Mouse (Mus musculus): Measurements from ENCODE around the gene Nsun6. TPM values are rescaled to one million over a fixed set of nuclear protein-coding genes. Genes with fewer than 3 reads are reported as not detected.

Gene Nsun6
- total RNA-seq, 2 experiments from 2014 or later, result 7.9 to 11.7 TPM

DNA sequence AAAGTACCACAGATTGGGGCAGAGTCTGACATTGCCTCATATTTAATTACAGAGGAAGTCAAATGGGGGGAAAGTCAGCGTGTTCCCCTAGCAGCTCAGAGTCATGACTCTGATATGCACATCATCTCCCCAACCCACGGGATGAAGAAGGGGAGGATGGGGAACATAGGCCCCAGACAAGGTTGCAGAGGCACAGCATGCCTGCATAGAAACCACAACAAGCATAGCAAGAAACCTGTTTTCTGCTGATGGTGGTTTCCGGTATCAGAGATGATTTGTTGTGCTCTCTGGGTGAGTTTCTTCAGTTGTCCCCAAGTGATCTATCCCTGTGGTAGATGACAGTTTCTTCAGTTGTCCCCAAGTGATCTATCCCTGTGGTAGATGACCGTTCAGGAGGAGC, 62.3 kb downstream of the Nsun6 start:
- DNase-seq, result no peak

- DNase-seq, result no peak
Observed at GRCm38 (mm10) chr2:14989350-14989749, 65.5 kb downstream of the Nsun6 start.

GRCm38 (mm10) chr2:14988451-14988850, 66.4 kb downstream of the Nsun6 start:
- no peak for DNase-seq

DNA sequence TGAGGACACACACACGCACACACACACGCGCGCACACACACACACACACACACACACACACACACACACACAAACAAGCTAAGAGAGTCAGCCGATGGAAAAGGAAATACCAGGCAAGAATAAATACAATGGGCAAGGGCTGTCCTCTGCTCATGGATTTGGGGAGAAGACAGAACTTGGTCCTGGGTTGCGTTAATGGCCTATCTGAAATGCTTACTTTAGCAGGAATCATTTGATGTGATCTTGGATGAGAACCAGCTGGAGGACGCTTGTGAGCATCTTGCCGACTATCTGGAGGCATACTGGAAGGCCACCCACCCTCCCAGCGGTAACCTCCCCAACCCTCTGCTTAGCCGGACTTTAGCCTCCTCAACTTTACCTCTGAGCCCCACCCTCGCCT, 70.8 kb downstream of the Nsun6 start:
- no peak for DNase-seq

- no peak for DNase-seq
Observed at GRCm38 (mm10) chr2:14961493-14961892, 93.4 kb downstream of the Nsun6 start.

- DNase-seq, result no peak
Observed at GRCm38 (mm10) chr2:14960963-14961488, 93.8 kb downstream of the Nsun6 start.

GRCm38 (mm10) chr2:14953090-14953489, 101.8 kb downstream of the Nsun6 start:
- DNase-seq, result no peak

Other genes with a start within 250 kb of the Nsun6 start
- gene Arl5b, start 5.7 kb downstream of the Nsun6 start, total RNA-seq (2021), result 10 to 100 TPM; 26.7 to 32.9 TPM

Measured in adrenal gland, postnatal 36 days (tissue).